Mouse (Mus musculus) embryonic facial prominence, embryonic 14.5 days (tissue): Measurements from ENCODE around the gene Fbxw5. TPM values are rescaled to one million over a fixed set of nuclear protein-coding genes. Genes with fewer than 3 reads are reported as not detected.

Experiments
- ATAC-seq: fragments of 200-750 bp; cut with Nextera tagmentation; 2 replicates; pipeline ENCODE4 v1.8.0; 2017; ENCODE audit warnings: low read depth, moderate number of reproducible peaks, moderate TSS enrichment
- DNase-seq: peaks from one replicate; pipeline ENCODE4 v3.0.0-alpha.2; 2015; ENCODE audit warnings: low spot score
- H3K27ac ChIP-seq: fragments of 300-500 bp; sonication (generic); replicated peaks from 2 replicates; pipeline ENCODE4 v1.5.1; 2014; ENCODE audit warnings: low read depth, mild to moderate bottlenecking, low read length, moderate library complexity
- H3K27me3 ChIP-seq: fragments of 300-500 bp; sonication (generic); replicated peaks from 2 replicates; pipeline ENCODE4 v1.6.1; 2014; ENCODE audit warnings: low read length; ENCODE audit not compliant: control insufficient read depth, insufficient read depth
- H3K36me3 ChIP-seq: fragments of 300-500 bp; sonication (generic); 2 replicates; pipeline ENCODE4 v1.6.1; 2014; ENCODE audit warnings: low read length, mixed read lengths; ENCODE audit not compliant: control insufficient read depth, insufficient read depth
- H3K4me1 ChIP-seq: fragments of 300-500 bp; sonication (generic); 2 replicates; pipeline ENCODE4 v1.6.1; 2014; ENCODE audit warnings: antibody characterized with exemption, low read length; ENCODE audit not compliant: control insufficient read depth, insufficient read depth
- H3K4me2 ChIP-seq: fragments of 300-500 bp; sonication (generic); 2 replicates; pipeline ENCODE4 v1.6.1; 2014; ENCODE audit warnings: low read depth, mild to moderate bottlenecking, low read length, moderate library complexity, mixed read lengths
- H3K4me3 ChIP-seq: fragments of 300-500 bp; sonication (generic); 2 replicates; pipeline ENCODE4 v1.5.1; 2014; ENCODE audit warnings: low read depth, mild to moderate bottlenecking, low read length
- H3K9ac ChIP-seq: fragments of 300-500 bp; sonication (generic); 2 replicates; pipeline ENCODE4 v1.6.1; 2014; ENCODE audit warnings: low read depth, mild to moderate bottlenecking, low read length, moderate library complexity, mixed read lengths
- H3K9me3 ChIP-seq: fragments of 300-500 bp; sonication (generic); 2 replicates; pipeline ENCODE4 v1.6.1; 2016; ENCODE audit warnings: low read length; ENCODE audit not compliant: control insufficient read depth
- WGBS: fragments of 180-500 bp; shearing (Covaris S2); extraction: QIAGEN DNeasy Blood & Tissue Kit; methylation state at CpG from one replicate; pipeline ENCODE4 v1.1.7; 2014; 5-methylcytosine and 5-hydroxymethylcytosine counted together
- polyA plus RNA-seq: library from polyadenylated mRNA; unstranded; fragments of >200 nt; fragmentation: Nextera tagmentation; extraction: Ambion mirVana; gene quantifications from 2 replicates; pipeline ENCODE4 v1.2.1, GENCODE M21; 2014

Fbxw5 gene
- polyA plus RNA-seq, 1 experiment from 2014 or later, result 56.9 TPM

GRCm38 (mm10) chr2:25469969-25470368 lies 30.6 kb upstream of the Fbxw5 start, which contains the start of gene Ptgds:
Gene Ptgds (minus strand): TSS chr2:25470046.
- 51% methylated on average over 6 of the region's 6 CpGs for WGBS

DNA sequence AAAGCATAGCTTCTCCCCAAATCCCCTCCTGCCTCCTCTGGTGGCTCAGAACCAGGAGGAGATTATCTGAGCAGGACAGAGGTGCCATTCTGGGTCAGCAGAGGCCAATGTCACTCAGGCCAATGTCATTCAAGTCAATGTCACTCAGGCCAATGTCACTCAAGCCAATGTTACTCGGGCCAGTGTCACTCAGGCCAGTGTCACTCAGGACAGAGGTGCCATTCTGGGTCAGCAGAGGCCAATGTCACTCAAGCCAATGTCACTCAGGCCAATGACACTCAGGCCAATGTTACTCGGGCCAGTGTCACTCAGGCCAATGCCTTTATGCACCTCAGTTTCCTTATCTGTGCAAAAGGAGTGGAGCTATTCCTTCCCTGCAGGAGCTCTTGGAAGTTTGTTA lies 28.0 kb upstream of the Fbxw5 start:
- no peak overlapping the region for H3K4me2 ChIP-seq
- 76% methylated on average over 2 of the region's 2 CpGs for WGBS
- no peak overlapping the region for H3K9ac ChIP-seq
- no peak overlapping the region for H3K27ac ChIP-seq
- H3K4me1 ChIP-seq, result 0 out of 2 replicates have a peak, but pooled peaks cover 3% of the 10 kb centered on the region
- ATAC-seq (no peak), DNase-seq (no peak)
- no peaks in the 10 kb centered on the region for H3K36me3 ChIP-seq
- no peaks in the 10 kb centered on the region for H3K9me3 ChIP-seq
- no peaks in the 10 kb centered on the region for H3K27me3 ChIP-seq
- H3K4me3 ChIP-seq, result no peak overlapping the region

More at GRCm38 (mm10) chr2:25469969-25470368, 30.6 kb upstream of the Fbxw5 start, which contains the start of gene Ptgds:
- H3K4me3 ChIP-seq, result no peak within 1 kb of the TSS
- H3K36me3 ChIP-seq, result no peaks in the 10 kb centered on the region
- ATAC-seq, result no peak
- no peak within 1 kb of the TSS for H3K27ac ChIP-seq
- H3K27me3 ChIP-seq, result no peaks in the 10 kb centered on the region
- no peak within 1 kb of the TSS for H3K4me2 ChIP-seq
- H3K4me1 ChIP-seq, result peaks cover 9% of the 10 kb centered on the region; the same call in 1 of the 2 replicates
- H3K9ac ChIP-seq, result no peak within 1 kb of the TSS
- H3K9me3 ChIP-seq, result no peaks in the 10 kb centered on the region
- DNase-seq, result no peak

DNA sequence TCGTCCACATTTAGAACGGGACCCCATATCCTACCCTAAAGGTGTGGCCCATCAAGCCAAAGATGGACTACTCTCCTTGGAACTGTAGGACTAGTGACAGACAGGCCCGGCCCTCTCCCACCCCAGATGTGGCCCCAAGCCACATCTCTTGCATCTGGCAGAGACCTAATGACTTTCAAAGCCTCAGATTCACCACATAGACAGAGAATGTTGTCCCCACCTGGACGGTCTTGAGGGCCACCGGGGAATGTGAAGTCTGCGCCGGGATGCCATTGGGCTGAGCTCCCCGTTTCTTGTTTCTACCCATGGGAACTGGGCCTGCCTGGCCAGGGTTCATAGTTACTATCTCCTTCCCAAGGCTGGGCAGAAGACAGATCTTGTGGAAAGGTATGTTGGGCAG lies 23.0 kb upstream of the Fbxw5 start:
- no peaks in the 10 kb centered on the region for H3K36me3 ChIP-seq
- no peaks in the 10 kb centered on the region for H3K27me3 ChIP-seq
- H3K27ac ChIP-seq, result no peak overlapping the region
- no peak overlapping the region for H3K9ac ChIP-seq
- 86% methylated on average over 7 of the region's 8 CpGs for WGBS
- H3K9me3 ChIP-seq, result no peaks in the 10 kb centered on the region
- DNase-seq (no peak), ATAC-seq (no peak)
- H3K4me1 ChIP-seq, result no peaks in the 10 kb centered on the region
- no peak overlapping the region for H3K4me2 ChIP-seq
- H3K4me3 ChIP-seq, result no peak overlapping the region

- 88% methylated on average over 3 of the region's 3 CpGs for WGBS
- H3K4me3 ChIP-seq, result no peak overlapping the region
- H3K9me3 ChIP-seq, result no peaks in the 10 kb centered on the region
- no peak overlapping the region for H3K9ac ChIP-seq
- H3K27ac ChIP-seq, result no peak overlapping the region
- H3K4me2 ChIP-seq, result no peak overlapping the region
- no peak for ATAC-seq
- no peaks in the 10 kb centered on the region for H3K4me1 ChIP-seq
- no peaks in the 10 kb centered on the region for H3K27me3 ChIP-seq
- no peak for DNase-seq
- H3K36me3 ChIP-seq, result no peaks in the 10 kb centered on the region
These were observed 22.4 kb upstream of the Fbxw5 start for GRCm38 (mm10) chr2:25477967-25478675.

- 72% methylated on average over 10 of the region's 10 CpGs for WGBS
- no peak for ATAC-seq
- no peak overlapping the region for H3K27ac ChIP-seq
These were observed 20.8 kb upstream of the Fbxw5 start for GRCm38 (mm10) chr2:25479551-25480311.

DNA sequence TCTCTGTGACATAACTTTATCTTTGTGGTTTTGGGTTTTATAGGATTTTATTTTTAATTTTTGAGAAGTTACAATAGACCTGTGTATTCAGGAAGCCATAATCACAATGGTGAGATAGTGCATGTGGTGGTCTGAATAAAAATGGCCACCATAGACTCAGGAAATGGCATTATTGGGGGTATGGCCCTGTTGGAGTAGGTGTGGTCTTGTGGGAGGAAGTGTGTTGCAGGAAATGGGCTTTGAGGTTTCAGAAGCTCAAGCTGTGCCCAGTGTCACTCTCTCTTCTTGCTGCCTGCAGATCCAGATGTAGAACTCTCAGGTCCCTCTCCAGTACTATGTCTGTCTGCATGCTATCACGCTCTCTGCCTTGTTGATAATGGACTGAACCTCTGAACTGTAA lies 20.0 kb upstream of the Fbxw5 start:
- ATAC-seq, result no peak
- Histone ChIP-seq H3K9ac (no peak overlapping the region), H3K27me3 (no peaks in the 10 kb centered on the region), H3K4me3 (no peak overlapping the region), H3K4me2 (no peak overlapping the region), H3K9me3 (no peaks in the 10 kb centered on the region), H3K27ac (no peak overlapping the region), H3K36me3 (no peaks in the 10 kb centered on the region), H3K4me1 (no peaks in the 10 kb centered on the region)
- DNase-seq, result no peak
- 82% methylated on average over 1 of the region's 1 CpGs for WGBS

More at GRCm38 (mm10) chr2:25479551-25480311, 20.8 kb upstream of the Fbxw5 start:
- H3K9ac ChIP-seq, result no peak overlapping the region
- peak; percentile 52 for DNase-seq
- H3K9me3 ChIP-seq, result no peaks in the 10 kb centered on the region
- H3K4me1 ChIP-seq, result no peaks in the 10 kb centered on the region
- no peaks in the 10 kb centered on the region for H3K27me3 ChIP-seq
- no peak overlapping the region for H3K4me2 ChIP-seq
- no peak overlapping the region for H3K4me3 ChIP-seq
- H3K36me3 ChIP-seq, result no peaks in the 10 kb centered on the region

GRCm38 (mm10) chr2:25482969-25483368 lies 17.6 kb upstream of the Fbxw5 start:
- Histone ChIP-seq H3K4me3 (no peak overlapping the region), H3K9me3 (no peaks in the 10 kb centered on the region), H3K27me3 (no peaks in the 10 kb centered on the region), H3K4me2 (no peak overlapping the region), H3K4me1 (no peaks in the 10 kb centered on the region), H3K27ac (no peak overlapping the region), H3K36me3 (no peaks in the 10 kb centered on the region), H3K9ac (no peak overlapping the region)
- 28% methylated on average over 7 of the region's 7 CpGs for WGBS
- DNase-seq (peak; percentile 39), ATAC-seq (no peak)

- no peak for DNase-seq
- ATAC-seq, result no peak
- no peaks in the 10 kb centered on the region for H3K4me1 ChIP-seq
- H3K27ac ChIP-seq, result no peak overlapping the region
- no peaks in the 10 kb centered on the region for H3K27me3 ChIP-seq
- no peaks in the 10 kb centered on the region for H3K36me3 ChIP-seq
- no peak overlapping the region for H3K4me2 ChIP-seq
- no peak overlapping the region for H3K9ac ChIP-seq
- no peaks in the 10 kb centered on the region for H3K9me3 ChIP-seq
- no peak overlapping the region for H3K4me3 ChIP-seq
- WGBS, result 65% methylated on average over 11 of the region's 11 CpGs
These were observed 15.5 kb upstream of the Fbxw5 start for GRCm38 (mm10) chr2:25484901-25485647.
